Mouse (Mus musculus): ENCODE results near the gene Gm20388. TPM values are rescaled to one million over a fixed set of nuclear protein-coding genes. Genes with fewer than 3 reads are reported as not detected.

Gene Gm20388
- polyA plus RNA-seq, 1 experiment from 2014 or later: not detected

DNA sequence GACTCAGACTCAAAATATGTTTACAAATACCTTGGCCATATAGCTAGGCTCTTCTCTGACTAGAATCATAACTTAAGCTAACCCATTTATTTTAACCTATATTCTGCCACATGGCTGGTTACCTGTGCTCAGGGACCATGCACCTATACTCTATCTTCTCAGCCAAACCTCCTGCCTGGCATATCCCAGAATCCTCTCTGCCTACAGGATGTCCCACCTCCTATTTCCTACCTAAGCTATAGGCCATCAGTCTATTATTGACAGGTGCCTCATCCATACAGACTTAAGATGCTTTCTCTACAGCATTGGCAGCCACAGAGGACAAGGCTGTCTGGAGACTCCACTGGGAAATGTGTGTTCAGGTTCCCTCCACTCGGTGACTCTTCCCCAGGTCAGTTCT, 1468.7 kb downstream of the Gm20388 start:
- no peaks in the 10 kb centered on the region for H3K27me3 ChIP-seq (ENCODE audit: control insufficient read depth, insufficient read depth, low read length)
- H3K4me1 ChIP-seq (ENCODE audit: control insufficient read depth, insufficient read depth, low read length): peaks cover 54% of the 10 kb centered on the region
- no peaks in the 10 kb centered on the region for H3K9me3 ChIP-seq (ENCODE audit: control insufficient read depth, low read length)
- ATAC-seq (ENCODE audit: insufficient number of reproducible peaks, low FRiP score, low TSS enrichment, low read depth) (no peak), DNase-seq (ENCODE audit: low spot score) (no peak)
- H3K36me3 ChIP-seq (ENCODE audit: control insufficient read depth, insufficient read depth, low read length): no peaks in the 10 kb centered on the region
- H3K4me2 ChIP-seq (ENCODE audit: low read depth, severe bottlenecking): no peak overlapping the region
- H3K4me3 ChIP-seq (ENCODE audit: low read depth, low read length): no peak overlapping the region
- 83% methylated on average over 1 of the region's 1 CpGs for WGBS
- no peak overlapping the region for H3K9ac ChIP-seq (ENCODE audit: low read length)
- no peak overlapping the region for H3K27ac ChIP-seq (replicated peaks; ENCODE audit: low read depth, low read length)

DNA sequence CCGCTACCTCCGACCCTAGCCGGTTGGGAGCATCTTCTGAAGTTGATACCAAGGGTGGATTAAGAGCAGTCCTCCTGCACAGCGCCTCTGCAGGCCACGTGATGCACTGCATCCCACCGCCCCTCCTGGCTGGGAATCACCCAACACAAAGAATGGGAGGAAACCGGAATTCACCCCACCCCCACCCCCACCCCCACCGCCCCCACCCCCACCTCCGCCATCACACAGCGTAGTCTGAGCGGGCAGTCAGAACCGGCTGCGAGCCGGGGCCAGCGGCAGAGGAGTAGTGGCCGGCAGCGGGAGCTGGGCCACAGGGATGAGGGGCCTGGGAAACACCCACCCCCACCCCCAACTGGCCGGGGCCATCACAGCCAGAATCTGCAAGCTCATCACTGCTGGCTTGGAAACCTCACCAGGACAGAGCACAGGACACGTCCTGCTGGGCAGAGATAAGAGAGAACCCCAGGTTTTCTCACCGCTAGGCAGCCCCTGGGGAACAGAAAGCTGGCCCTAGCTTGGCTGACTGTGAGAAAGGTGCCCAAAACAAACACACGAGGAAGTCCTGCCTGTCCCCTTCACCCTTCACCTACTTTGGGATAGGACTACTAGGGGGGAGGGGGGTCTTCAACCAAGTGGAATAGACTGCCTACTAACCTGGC, 1472.1 kb downstream of the Gm20388 start:
- Histone ChIP-seq H3K9ac (ENCODE audit: low read length) (peak overlapping the region; percentile 17; the same call in 1 of the 2 replicates), H3K4me3 (ENCODE audit: low read depth, low read length) (no peak overlapping the region; the same call in 1 of the 2 replicates), H3K36me3 (ENCODE audit: control insufficient read depth, insufficient read depth, low read length) (no peaks in the 10 kb centered on the region), H3K4me2 (ENCODE audit: low read depth, severe bottlenecking) (peak overlapping the region; percentile 41), H3K27me3 (ENCODE audit: control insufficient read depth, insufficient read depth, low read length) (no peaks in the 10 kb centered on the region), H3K9me3 (ENCODE audit: control insufficient read depth, low read length) (no peaks in the 10 kb centered on the region), H3K27ac (replicated peaks; ENCODE audit: low read depth, low read length) (no peak overlapping the region), H3K4me1 (ENCODE audit: control insufficient read depth, insufficient read depth, low read length) (peaks cover 25% of the 10 kb centered on the region)
- under 1% methylated on average over 21 of the region's 21 CpGs for WGBS
- peak; percentile 53; the same call in 1 of the 2 replicates for ATAC-seq (ENCODE audit: insufficient number of reproducible peaks, low FRiP score, low TSS enrichment, low read depth)
- DNase-seq (ENCODE audit: low spot score): peak; percentile 95

DNA sequence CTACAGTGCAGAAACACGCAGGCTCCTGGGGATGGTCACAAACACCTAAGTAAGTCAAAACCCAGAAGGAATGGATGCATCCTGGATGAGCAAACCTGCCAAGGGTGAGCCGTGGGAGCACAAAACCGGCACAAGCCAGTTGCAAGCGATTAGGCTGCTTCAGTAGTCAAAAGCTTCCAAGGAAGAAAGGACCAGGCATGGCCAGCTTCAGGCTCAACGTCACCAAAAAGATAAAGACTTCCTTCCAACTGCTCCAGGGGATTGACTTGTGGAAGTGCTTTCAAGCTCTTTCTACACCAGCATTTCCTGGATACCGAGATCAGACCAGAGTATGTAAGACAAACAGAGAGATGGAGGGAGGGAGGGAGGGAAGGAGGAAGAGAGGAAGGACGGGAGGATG, 1474.9 kb downstream of the Gm20388 start:
- no peaks in the 10 kb centered on the region for H3K9me3 ChIP-seq (ENCODE audit: control insufficient read depth, low read length)
- no peak for ATAC-seq (ENCODE audit: insufficient number of reproducible peaks, low FRiP score, low TSS enrichment, low read depth)

DNA sequence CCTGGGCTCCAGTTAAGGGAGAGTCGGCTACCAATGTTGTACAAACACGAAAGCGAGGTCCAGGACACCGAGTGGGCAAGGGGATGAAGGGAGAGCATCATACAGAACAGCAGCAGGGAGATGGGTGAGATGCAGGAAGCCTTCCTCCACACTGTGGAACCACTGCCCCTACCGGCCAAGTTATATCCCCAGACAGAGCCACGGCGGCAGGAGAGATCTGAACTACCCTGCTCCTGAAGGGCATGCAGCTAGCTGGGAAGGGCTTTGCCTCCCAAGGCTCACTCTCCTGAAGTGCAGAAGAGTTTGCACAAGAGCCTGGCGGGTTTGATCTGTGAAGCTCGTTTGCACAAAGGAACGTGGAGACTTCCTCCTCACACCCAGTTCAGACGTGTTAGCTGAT, 1480.0 kb downstream of the Gm20388 start:
- H3K4me2 ChIP-seq (ENCODE audit: low read depth, severe bottlenecking): no peak overlapping the region

More for the DNA sequence above, 1474.9 kb downstream of the Gm20388 start:
- H3K4me3 ChIP-seq (ENCODE audit: low read depth, low read length): no peak overlapping the region
- H3K9ac ChIP-seq (ENCODE audit: low read length): no peak overlapping the region
- no peak overlapping the region for H3K4me2 ChIP-seq (ENCODE audit: low read depth, severe bottlenecking)
- 60% methylated on average over 7 of the region's 7 CpGs for WGBS
- H3K4me1 ChIP-seq (ENCODE audit: control insufficient read depth, insufficient read depth, low read length): peaks cover 15% of the 10 kb centered on the region
- H3K27me3 ChIP-seq (ENCODE audit: control insufficient read depth, insufficient read depth, low read length): peaks cover 6% of the 10 kb centered on the region; the same call in 1 of the 2 replicates
- no peak overlapping the region for H3K27ac ChIP-seq (replicated peaks; ENCODE audit: low read depth, low read length)
- no peak for DNase-seq (ENCODE audit: low spot score)
- no peaks in the 10 kb centered on the region for H3K36me3 ChIP-seq (ENCODE audit: control insufficient read depth, insufficient read depth, low read length)

DNA sequence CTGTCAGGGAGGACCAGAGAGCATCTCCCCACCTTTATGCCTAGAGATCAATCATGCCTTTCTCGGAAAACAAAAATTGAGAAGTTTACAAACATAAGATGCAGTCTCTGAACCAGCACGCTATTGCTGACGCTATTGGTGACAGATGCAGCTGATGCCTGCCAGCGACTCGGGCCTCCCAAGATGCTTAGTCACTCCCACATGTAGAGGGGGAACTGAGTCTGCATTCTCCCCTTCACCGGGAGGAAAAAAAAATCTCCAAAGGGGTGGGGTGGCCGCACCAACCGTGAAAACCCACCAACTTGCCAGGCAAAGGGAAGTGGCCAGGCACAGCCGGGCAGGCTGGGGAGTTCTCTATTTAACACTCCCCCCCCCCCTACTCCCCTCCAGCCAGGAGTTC, 1480.6 kb downstream of the Gm20388 start:
- DNase-seq (ENCODE audit: low spot score): no peak
- Histone ChIP-seq H3K27ac (replicated peaks; ENCODE audit: low read depth, low read length) (no peak overlapping the region), H3K9me3 (ENCODE audit: control insufficient read depth, low read length) (no peaks in the 10 kb centered on the region), H3K4me3 (ENCODE audit: low read depth, low read length) (no peak overlapping the region), H3K9ac (ENCODE audit: low read length) (0 out of 2 replicates have a peak overlapping the region, but pooled peaks have one; percentile 14), H3K27me3 (ENCODE audit: control insufficient read depth, insufficient read depth, low read length) (peaks cover 16% of the 10 kb centered on the region), H3K36me3 (ENCODE audit: control insufficient read depth, insufficient read depth, low read length) (no peaks in the 10 kb centered on the region), H3K4me2 (ENCODE audit: low read depth, severe bottlenecking) (no peak overlapping the region), H3K4me1 (ENCODE audit: control insufficient read depth, insufficient read depth, low read length) (peaks cover 32% of the 10 kb centered on the region)
- 2% methylated on average over 9 of the region's 9 CpGs for WGBS
- no peak for ATAC-seq (ENCODE audit: insufficient number of reproducible peaks, low FRiP score, low TSS enrichment, low read depth)

More for the DNA sequence above, 1480.0 kb downstream of the Gm20388 start:
- no peak overlapping the region for H3K9ac ChIP-seq (ENCODE audit: low read length)
- 16% methylated on average over 11 of the region's 11 CpGs for WGBS
- H3K9me3 ChIP-seq (ENCODE audit: control insufficient read depth, low read length): no peaks in the 10 kb centered on the region
- H3K36me3 ChIP-seq (ENCODE audit: control insufficient read depth, insufficient read depth, low read length): no peaks in the 10 kb centered on the region
- H3K27me3 ChIP-seq (ENCODE audit: control insufficient read depth, insufficient read depth, low read length): peaks cover 14% of the 10 kb centered on the region
- ATAC-seq (ENCODE audit: insufficient number of reproducible peaks, low FRiP score, low TSS enrichment, low read depth) (no peak), DNase-seq (ENCODE audit: low spot score) (peak; percentile 77)
- H3K4me3 ChIP-seq (ENCODE audit: low read depth, low read length): no peak overlapping the region
- peaks cover 26% of the 10 kb centered on the region for H3K4me1 ChIP-seq (ENCODE audit: control insufficient read depth, insufficient read depth, low read length)
- H3K27ac ChIP-seq (replicated peaks; ENCODE audit: low read depth, low read length): no peak overlapping the region

DNA sequence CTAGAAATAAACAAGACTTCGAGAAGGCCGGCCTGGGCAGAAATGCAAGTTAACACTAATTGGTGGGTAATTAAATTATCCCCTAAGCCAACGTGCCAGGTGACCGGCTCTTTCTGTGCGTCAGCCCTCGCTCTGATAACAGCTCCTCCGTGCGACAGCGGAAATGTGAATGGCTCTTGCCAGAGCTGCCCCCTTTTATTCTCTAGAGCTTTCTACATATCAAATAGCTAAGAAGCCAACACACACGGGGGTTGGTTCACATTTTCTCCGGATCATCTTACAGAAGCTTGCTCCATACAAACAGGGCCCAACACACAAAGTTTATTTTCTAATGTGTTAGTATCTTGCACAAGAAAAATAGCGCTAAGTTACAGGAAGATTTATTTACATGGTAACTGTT, 1481.1 kb downstream of the Gm20388 start:
- DNase-seq (ENCODE audit: low spot score) (no peak), ATAC-seq (ENCODE audit: insufficient number of reproducible peaks, low FRiP score, low TSS enrichment, low read depth) (no peak)
- Histone ChIP-seq H3K4me3 (ENCODE audit: low read depth, low read length) (no peak overlapping the region), H3K36me3 (ENCODE audit: control insufficient read depth, insufficient read depth, low read length) (no peaks in the 10 kb centered on the region), H3K4me1 (ENCODE audit: control insufficient read depth, insufficient read depth, low read length) (peaks cover 37% of the 10 kb centered on the region), H3K9me3 (ENCODE audit: control insufficient read depth, low read length) (no peaks in the 10 kb centered on the region), H3K4me2 (ENCODE audit: low read depth, severe bottlenecking) (no peak overlapping the region), H3K9ac (ENCODE audit: low read length) (no peak overlapping the region), H3K27ac (replicated peaks; ENCODE audit: low read depth, low read length) (no peak overlapping the region), H3K27me3 (ENCODE audit: control insufficient read depth, insufficient read depth, low read length) (peaks cover 22% of the 10 kb centered on the region)
- 3% methylated on average over 12 of the region's 12 CpGs for WGBS

DNA sequence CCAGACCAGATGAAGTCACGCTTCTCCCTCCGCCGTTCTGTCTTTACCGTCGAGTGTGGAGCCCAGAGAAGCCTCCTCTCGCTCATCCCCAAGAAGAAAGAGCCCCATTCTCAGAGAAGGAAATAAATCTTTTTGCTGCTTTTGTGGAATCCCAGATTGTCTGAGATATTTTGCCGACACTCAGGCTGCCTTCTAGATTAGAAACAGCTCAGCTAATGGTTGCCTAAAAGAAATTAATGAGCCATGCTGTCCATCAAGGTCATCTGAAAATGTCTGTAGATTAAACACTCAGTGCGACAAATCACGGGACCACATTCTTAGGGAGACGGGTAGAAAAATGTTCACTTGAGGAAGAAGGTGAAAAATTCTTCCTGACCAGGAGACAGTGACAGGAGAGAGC, 1481.8 kb downstream of the Gm20388 start:
- H3K27ac ChIP-seq (replicated peaks; ENCODE audit: low read depth, low read length): no peak overlapping the region
- ATAC-seq (ENCODE audit: insufficient number of reproducible peaks, low FRiP score, low TSS enrichment, low read depth) (no peak), DNase-seq (ENCODE audit: low spot score) (no peak)
- H3K4me2 ChIP-seq (ENCODE audit: low read depth, severe bottlenecking): no peak overlapping the region
- H3K4me1 ChIP-seq (ENCODE audit: control insufficient read depth, insufficient read depth, low read length): peaks cover 43% of the 10 kb centered on the region
- no peaks in the 10 kb centered on the region for H3K36me3 ChIP-seq (ENCODE audit: control insufficient read depth, insufficient read depth, low read length)
- no peaks in the 10 kb centered on the region for H3K9me3 ChIP-seq (ENCODE audit: control insufficient read depth, low read length)
- H3K9ac ChIP-seq (ENCODE audit: low read length): no peak overlapping the region
- WGBS: 13% methylated on average over 10 of the region's 10 CpGs
- no peak overlapping the region for H3K4me3 ChIP-seq (ENCODE audit: low read depth, low read length)
- peaks cover 27% of the 10 kb centered on the region for H3K27me3 ChIP-seq (ENCODE audit: control insufficient read depth, insufficient read depth, low read length)

DNA sequence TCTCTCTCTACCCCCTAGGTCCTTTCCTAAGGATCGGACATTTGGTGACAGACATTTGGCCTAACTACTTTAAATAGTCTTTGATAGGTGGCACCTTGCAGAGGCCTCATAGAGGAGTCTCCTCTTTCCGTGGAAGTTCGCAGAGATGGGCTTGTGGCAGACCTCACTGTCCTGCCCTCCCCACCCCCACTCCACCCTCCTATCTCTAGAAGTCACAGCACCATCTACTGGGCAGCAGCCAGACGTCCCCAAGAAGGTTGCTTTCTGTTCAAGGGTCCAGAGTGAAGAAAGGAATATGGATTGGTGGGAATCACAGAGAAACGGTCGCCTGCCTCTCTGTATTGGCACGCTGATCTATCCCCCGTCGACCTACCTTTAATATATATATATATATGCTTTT, 1482.5 kb downstream of the Gm20388 start:
- Histone ChIP-seq H3K4me2 (ENCODE audit: low read depth, severe bottlenecking) (no peak overlapping the region), H3K9ac (ENCODE audit: low read length) (no peak overlapping the region), H3K4me3 (ENCODE audit: low read depth, low read length) (no peak overlapping the region), H3K4me1 (ENCODE audit: control insufficient read depth, insufficient read depth, low read length) (peaks cover 48% of the 10 kb centered on the region), H3K9me3 (ENCODE audit: control insufficient read depth, low read length) (no peaks in the 10 kb centered on the region), H3K36me3 (ENCODE audit: control insufficient read depth, insufficient read depth, low read length) (no peaks in the 10 kb centered on the region), H3K27me3 (ENCODE audit: control insufficient read depth, insufficient read depth, low read length) (peaks cover 27% of the 10 kb centered on the region), H3K27ac (replicated peaks; ENCODE audit: low read depth, low read length) (no peak overlapping the region)
- DNase-seq (ENCODE audit: low spot score) (no peak), ATAC-seq (ENCODE audit: insufficient number of reproducible peaks, low FRiP score, low TSS enrichment, low read depth) (no peak)
- WGBS: 13% methylated on average over 9 of the region's 9 CpGs

DNA sequence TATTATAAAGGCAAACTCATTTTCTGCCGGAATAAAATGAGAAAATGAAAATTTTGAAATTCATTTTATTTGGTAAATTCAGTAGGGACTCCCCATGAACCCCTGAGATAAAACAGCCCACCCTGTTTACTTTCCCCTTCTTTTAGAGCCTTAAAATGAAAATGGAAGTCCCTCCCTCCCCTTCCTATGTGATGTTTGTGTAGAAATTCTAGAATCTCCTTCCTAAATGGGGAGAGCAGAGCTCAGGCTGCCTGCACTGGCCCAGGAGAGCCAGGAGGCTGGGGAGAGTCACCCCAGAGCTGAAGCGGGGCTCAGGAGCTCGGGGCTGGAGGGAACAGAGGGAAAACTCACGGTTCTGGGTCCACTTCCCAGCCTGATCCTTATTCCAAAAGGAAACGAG, 1484.0 kb downstream of the Gm20388 start:
- Histone ChIP-seq H3K4me2 (ENCODE audit: low read depth, severe bottlenecking) (no peak overlapping the region), H3K4me1 (ENCODE audit: control insufficient read depth, insufficient read depth, low read length) (peaks cover 50% of the 10 kb centered on the region), H3K36me3 (ENCODE audit: control insufficient read depth, insufficient read depth, low read length) (no peaks in the 10 kb centered on the region), H3K9me3 (ENCODE audit: control insufficient read depth, low read length) (no peaks in the 10 kb centered on the region), H3K27ac (replicated peaks; ENCODE audit: low read depth, low read length) (no peak overlapping the region), H3K9ac (ENCODE audit: low read length) (no peak overlapping the region), H3K4me3 (ENCODE audit: low read depth, low read length) (no peak overlapping the region), H3K27me3 (ENCODE audit: control insufficient read depth, insufficient read depth, low read length) (peaks cover 23% of the 10 kb centered on the region)
- WGBS: 70% methylated on average over 5 of the region's 5 CpGs
- no peak for DNase-seq (ENCODE audit: low spot score)
- ATAC-seq (ENCODE audit: insufficient number of reproducible peaks, low FRiP score, low TSS enrichment, low read depth): no peak
